Mouse (Mus musculus) liver, embryonic 11.5 days (tissue): ENCODE measurements at regions not wholly inside any gene's neighbourhood (a gene's known extent, or its start where the extent isn't known, plus 50 kb on each side); places are given as distances from the start of the nearest gene placed in this dataset.

ENCODE experiments used
- ATAC-seq: fragments of 200-750 bp; cut with Nextera tagmentation; replicated peaks from 2 replicates; pipeline ENCODE4 v1.8.0; 2017; ENCODE audit warnings: moderate number of reproducible peaks, mild to moderate bottlenecking, moderate TSS enrichment, moderate library complexity; ENCODE audit not compliant: low FRiP score
- DNase-seq: peaks from one replicate; pipeline ENCODE4 v3.0.0-alpha.2; 2017; ENCODE audit warnings: low spot score
- H3K27ac ChIP-seq: fragments of 300-500 bp; sonication (generic); 2 replicates; pipeline ENCODE4 v1.5.1; 2014; ENCODE audit warnings: mild to moderate bottlenecking, low read depth, low read length, control low read depth
- H3K27me3 ChIP-seq: fragments of 300-500 bp; sonication (generic); replicated peaks from 2 replicates; pipeline ENCODE4 v1.6.1; 2014; ENCODE audit warnings: low read length, mixed read lengths; ENCODE audit not compliant: control insufficient read depth, insufficient read depth
- H3K36me3 ChIP-seq: fragments of 300-500 bp; sonication (generic); 2 replicates; pipeline ENCODE4 v1.6.1; 2014; ENCODE audit warnings: mild to moderate bottlenecking, low read length, moderate library complexity, mixed read lengths; ENCODE audit not compliant: control insufficient read depth, insufficient read depth
- H3K4me1 ChIP-seq: fragments of 300-500 bp; sonication (generic); replicated peaks from 2 replicates; pipeline ENCODE4 v1.6.1; 2014; ENCODE audit warnings: low read length, mixed read lengths; ENCODE audit not compliant: control insufficient read depth, insufficient read depth
- H3K4me2 ChIP-seq: fragments of 300-500 bp; sonication (generic); 2 replicates; pipeline ENCODE4 v1.6.1; 2014; ENCODE audit warnings: mild to moderate bottlenecking, control low read depth, moderate library complexity
- H3K4me3 ChIP-seq: fragments of 300-500 bp; sonication (generic); 2 replicates; pipeline ENCODE4 v1.5.1; 2014; ENCODE audit warnings: low read depth, low read length, control low read depth
- H3K9ac ChIP-seq: fragments of 300-500 bp; sonication (generic); 2 replicates; pipeline ENCODE4 v1.6.1; 2014; ENCODE audit warnings: low read depth, low read length, control low read depth
- H3K9me3 ChIP-seq: fragments of 300-500 bp; sonication (generic); 2 replicates; pipeline ENCODE4 v1.6.1; 2016; ENCODE audit warnings: low read length, inconsistent platforms, mixed read lengths; ENCODE audit not compliant: control insufficient read depth
- WGBS: fragments of 180-500 bp; shearing (Covaris S2); extraction: QIAGEN DNeasy Blood & Tissue Kit; methylation state at CpG from one replicate; pipeline ENCODE4 v1.1.7; 2014; 5-methylcytosine and 5-hydroxymethylcytosine counted together

GRCm38 (mm10) chrX:99291423-99291963, 155.6 kb downstream of the Efnb1 start:
- Histone ChIP-seq H3K4me2 (no peak overlapping the region), H3K9ac (no peak overlapping the region), H3K36me3 (no peaks in the 10 kb centered on the region), H3K4me1 (0 out of 2 replicates have a peak, but pooled peaks cover 3% of the 10 kb centered on the region), H3K27ac (no peak overlapping the region), H3K9me3 (no peaks in the 10 kb centered on the region), H3K4me3 (no peak overlapping the region), H3K27me3 (peaks cover 46% of the 10 kb centered on the region)
- no peak for DNase-seq
- WGBS, result 43% methylated on average over 9 of the region's 10 CpGs
- ATAC-seq, result peak; percentile 23; the same call in 1 of the 2 replicates

- Histone ChIP-seq H3K36me3 (no peaks in the 10 kb centered on the region), H3K4me1 (0 out of 2 replicates have a peak, but pooled peaks cover 3% of the 10 kb centered on the region), H3K9ac (no peak overlapping the region), H3K27ac (no peak overlapping the region), H3K4me3 (no peak overlapping the region), H3K9me3 (no peaks in the 10 kb centered on the region), H3K27me3 (peaks cover 31% of the 10 kb centered on the region), H3K4me2 (no peak overlapping the region)
- ATAC-seq (no peak), DNase-seq (no peak)
- WGBS, result 84% methylated on average over 4 of the region's 4 CpGs
These were observed 152.1 kb downstream of the Efnb1 start for GRCm38 (mm10) chrX:99287988-99288387.

- H3K36me3 ChIP-seq, result no peaks in the 10 kb centered on the region
- WGBS, result 80% methylated on average over 2 of the region's 2 CpGs
- no peak overlapping the region for H3K27ac ChIP-seq
- DNase-seq (no peak), ATAC-seq (no peak)
- H3K9me3 ChIP-seq, result no peaks in the 10 kb centered on the region
- 0 out of 2 replicates have a peak, but pooled peaks cover 3% of the 10 kb centered on the region for H3K4me1 ChIP-seq
- no peak overlapping the region for H3K9ac ChIP-seq
- no peak overlapping the region for H3K4me2 ChIP-seq
- no peak overlapping the region for H3K4me3 ChIP-seq
- H3K27me3 ChIP-seq, result peaks cover 31% of the 10 kb centered on the region
These were observed 150.9 kb downstream of the Efnb1 start for GRCm38 (mm10) chrX:99286876-99287275.

- Histone ChIP-seq H3K9me3 (no peaks in the 10 kb centered on the region), H3K4me3 (no peak overlapping the region), H3K27me3 (peaks cover 38% of the 10 kb centered on the region), H3K36me3 (no peaks in the 10 kb centered on the region), H3K27ac (no peak overlapping the region), H3K4me2 (no peak overlapping the region), H3K4me1 (no peaks in the 10 kb centered on the region), H3K9ac (no peak overlapping the region)
- no peak for DNase-seq
- 35% methylated on average over 9 of the region's 9 CpGs for WGBS
- peak; percentile 43; the same call in 1 of the 2 replicates for ATAC-seq
These were observed 149.7 kb downstream of the Efnb1 start for GRCm38 (mm10) chrX:99285611-99286010.

- Histone ChIP-seq H3K27ac (no peak overlapping the region), H3K4me3 (no peak overlapping the region), H3K9ac (no peak overlapping the region), H3K27me3 (peaks cover 35% of the 10 kb centered on the region), H3K36me3 (no peaks in the 10 kb centered on the region), H3K9me3 (no peaks in the 10 kb centered on the region), H3K4me2 (no peak overlapping the region), H3K4me1 (no peaks in the 10 kb centered on the region)
- 67% methylated on average over 5 of the region's 5 CpGs for WGBS
- ATAC-seq (no peak), DNase-seq (no peak)
These were observed 145.1 kb downstream of the Efnb1 start for GRCm38 (mm10) chrX:99280991-99281390.

GRCm38 (mm10) chrX:99280543-99280942, 144.6 kb downstream of the Efnb1 start:
- Histone ChIP-seq H3K27ac (no peak overlapping the region), H3K4me2 (no peak overlapping the region), H3K9me3 (no peaks in the 10 kb centered on the region), H3K4me3 (no peak overlapping the region), H3K36me3 (no peaks in the 10 kb centered on the region), H3K27me3 (peaks cover 35% of the 10 kb centered on the region), H3K9ac (no peak overlapping the region), H3K4me1 (no peaks in the 10 kb centered on the region)
- 51% methylated on average over 5 of the region's 5 CpGs for WGBS
- no peak for DNase-seq
- no peak for ATAC-seq

GRCm38 (mm10) chrX:99275536-99275935, 139.6 kb downstream of the Efnb1 start:
- Histone ChIP-seq H3K9ac (no peak overlapping the region), H3K27me3 (peaks cover 39% of the 10 kb centered on the region), H3K36me3 (no peaks in the 10 kb centered on the region), H3K4me2 (no peak overlapping the region), H3K27ac (no peak overlapping the region), H3K4me1 (no peaks in the 10 kb centered on the region), H3K4me3 (no peak overlapping the region), H3K9me3 (no peaks in the 10 kb centered on the region)
- no peak for DNase-seq
- 79% methylated on average over 5 of the region's 5 CpGs for WGBS
- ATAC-seq, result no peak

- ATAC-seq (no peak), DNase-seq (no peak)
- H3K9ac ChIP-seq, result no peak overlapping the region
These were observed 136.0 kb downstream of the Efnb1 start for GRCm38 (mm10) chrX:99271908-99272307.

GRCm38 (mm10) chrX:99249038-99249607, 113.2 kb downstream of the Efnb1 start:
- DNase-seq (no peak), ATAC-seq (no peak)
- peaks cover 26% of the 10 kb centered on the region for H3K27me3 ChIP-seq
- no peak overlapping the region for H3K9ac ChIP-seq
- H3K9me3 ChIP-seq, result no peaks in the 10 kb centered on the region
- no peak overlapping the region for H3K4me3 ChIP-seq
- H3K27ac ChIP-seq, result no peak overlapping the region
- no peaks in the 10 kb centered on the region for H3K36me3 ChIP-seq
- H3K4me1 ChIP-seq, result no peaks in the 10 kb centered on the region
- 79% methylated on average over 5 of the region's 5 CpGs for WGBS
- H3K4me2 ChIP-seq, result no peak overlapping the region

More at GRCm38 (mm10) chrX:99271908-99272307, 136.0 kb downstream of the Efnb1 start:
- Histone ChIP-seq H3K27me3 (peaks cover 31% of the 10 kb centered on the region), H3K4me3 (no peak overlapping the region), H3K4me2 (no peak overlapping the region), H3K9me3 (no peaks in the 10 kb centered on the region), H3K36me3 (no peaks in the 10 kb centered on the region), H3K27ac (no peak overlapping the region), H3K4me1 (no peaks in the 10 kb centered on the region)
- WGBS, result 73% methylated on average over 3 of the region's 3 CpGs
